Mouse (Mus musculus): Measurements from ENCODE around the gene BC051019. TPM values are rescaled to one million over a fixed set of nuclear protein-coding genes. Genes with fewer than 3 reads are reported as not detected.

The BC051019 gene
- polyA plus RNA-seq, 1 experiment from 2014 or later: 0.20 TPM

DNA sequence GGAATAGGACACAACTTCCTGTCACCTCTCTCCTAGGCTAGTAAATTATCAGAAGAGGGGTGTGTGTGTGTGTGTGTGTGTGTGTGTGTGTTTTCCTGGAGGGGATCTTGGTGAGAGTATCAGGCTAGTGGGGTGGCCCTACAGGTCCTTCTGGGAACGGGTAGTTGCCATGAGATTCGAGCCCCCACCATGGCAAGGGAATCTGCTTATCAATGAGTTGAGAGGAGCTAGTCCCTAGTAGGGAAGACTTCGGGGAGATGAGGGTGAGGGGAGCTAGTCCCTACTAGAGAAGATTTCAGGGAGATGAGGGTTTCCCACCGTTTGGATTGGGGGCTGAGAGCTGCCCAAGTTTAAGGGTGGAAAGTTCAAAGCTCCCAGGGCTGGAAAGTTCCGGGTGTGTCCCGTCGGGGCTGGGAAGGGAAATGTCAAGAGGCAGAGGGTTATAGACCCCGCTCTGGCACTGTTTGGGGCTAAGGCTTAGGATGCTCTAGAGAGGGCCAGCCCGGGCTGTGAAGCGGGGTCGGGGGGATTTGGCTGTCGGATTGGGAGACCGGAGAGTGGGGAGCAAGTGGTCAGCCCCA, 27.9 kb upstream of the BC051019 start:
- Histone ChIP-seq H3K9me3 (ENCODE audit: control insufficient read depth, low read length) (no peaks in the 10 kb centered on the region), H3K4me2 (ENCODE audit: low read depth, severe bottlenecking) (peak overlapping the region; percentile 96), H3K27ac (replicated peaks; ENCODE audit: low read depth, low read length) (no peak overlapping the region), H3K9ac (ENCODE audit: low read length) (peak overlapping the region; percentile 88), H3K4me3 (ENCODE audit: low read depth, low read length) (peak overlapping the region; percentile 84), H3K27me3 (ENCODE audit: control insufficient read depth, insufficient read depth, low read length) (no peaks in the 10 kb centered on the region), H3K36me3 (ENCODE audit: control insufficient read depth, insufficient read depth, low read length) (no peaks in the 10 kb centered on the region), H3K4me1 (ENCODE audit: control insufficient read depth, insufficient read depth, low read length) (0 out of 2 replicates have a peak, but pooled peaks cover 3% of the 10 kb centered on the region)
- no peak; the same call in 1 of the 2 replicates for ATAC-seq (ENCODE audit: insufficient number of reproducible peaks, low FRiP score, low TSS enrichment, low read depth)
- no peak for DNase-seq (ENCODE audit: low spot score)
- WGBS: 3% methylated on average over 13 of the region's 13 CpGs

DNA sequence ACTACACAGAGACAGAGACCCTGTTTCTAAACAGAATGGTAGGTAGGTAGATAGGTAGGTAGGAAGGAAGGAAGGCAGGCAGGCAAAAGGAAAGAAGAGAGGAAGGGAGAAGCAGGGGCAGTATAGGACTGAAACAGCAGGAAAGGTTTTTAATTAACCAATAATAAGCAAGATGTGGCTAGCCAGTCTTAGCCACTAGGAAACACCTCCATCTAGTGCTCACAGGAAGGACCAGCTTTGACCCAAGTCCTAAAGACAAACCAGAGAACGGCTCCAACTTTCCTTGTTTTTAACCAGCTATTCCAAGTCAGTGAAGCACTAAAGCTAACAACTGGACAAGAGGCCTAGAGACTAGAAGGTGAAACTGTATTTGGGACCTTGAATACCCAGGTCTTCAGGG, 24.1 kb upstream of the BC051019 start:
- Histone ChIP-seq H3K4me3 (ENCODE audit: low read depth, low read length) (no peak overlapping the region), H3K4me1 (ENCODE audit: control insufficient read depth, insufficient read depth, low read length) (0 out of 2 replicates have a peak, but pooled peaks cover 1% of the 10 kb centered on the region), H3K9ac (ENCODE audit: low read length) (no peak overlapping the region), H3K9me3 (ENCODE audit: control insufficient read depth, low read length) (no peaks in the 10 kb centered on the region), H3K27ac (replicated peaks; ENCODE audit: low read depth, low read length) (no peak overlapping the region), H3K4me2 (ENCODE audit: low read depth, severe bottlenecking) (no peak overlapping the region), H3K36me3 (ENCODE audit: control insufficient read depth, insufficient read depth, low read length) (no peaks in the 10 kb centered on the region; the same call in 1 of the 2 replicates), H3K27me3 (ENCODE audit: control insufficient read depth, insufficient read depth, low read length) (no peaks in the 10 kb centered on the region)
- no peak for DNase-seq (ENCODE audit: low spot score)
- ATAC-seq (ENCODE audit: insufficient number of reproducible peaks, low FRiP score, low TSS enrichment, low read depth): no peak
- 69% methylated on average over 1 of the region's 1 CpGs for WGBS

DNA sequence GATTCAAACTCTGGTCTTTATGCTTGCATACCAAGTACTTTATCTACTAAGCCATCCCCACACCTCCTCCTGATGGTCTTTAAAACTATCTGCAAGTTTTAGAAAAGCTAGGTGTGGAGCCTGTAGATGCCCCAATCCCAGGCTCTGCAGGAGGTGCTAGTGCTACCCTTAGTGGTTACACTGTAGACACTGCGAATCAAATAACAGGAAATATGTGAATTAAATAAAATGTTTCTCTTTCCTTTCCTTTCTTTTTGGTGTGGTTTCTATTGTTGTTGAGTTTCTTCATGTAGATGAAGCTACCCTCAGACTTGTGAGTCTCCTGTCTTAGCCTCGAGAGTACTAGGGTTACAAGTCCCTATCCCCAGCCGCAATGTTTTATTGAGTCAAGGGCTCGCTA, 18.1 kb upstream of the BC051019 start:
- Histone ChIP-seq H3K27ac (replicated peaks; ENCODE audit: low read depth, low read length) (no peak overlapping the region), H3K27me3 (ENCODE audit: control insufficient read depth, insufficient read depth, low read length) (no peaks in the 10 kb centered on the region), H3K9me3 (ENCODE audit: control insufficient read depth, low read length) (no peaks in the 10 kb centered on the region), H3K4me3 (ENCODE audit: low read depth, low read length) (no peak overlapping the region), H3K4me1 (ENCODE audit: control insufficient read depth, insufficient read depth, low read length) (no peaks in the 10 kb centered on the region), H3K36me3 (ENCODE audit: control insufficient read depth, insufficient read depth, low read length) (no peaks in the 10 kb centered on the region; the same call in 1 of the 2 replicates), H3K9ac (ENCODE audit: low read length) (no peak overlapping the region), H3K4me2 (ENCODE audit: low read depth, severe bottlenecking) (no peak overlapping the region)
- ATAC-seq (ENCODE audit: insufficient number of reproducible peaks, low FRiP score, low TSS enrichment, low read depth) (no peak), DNase-seq (ENCODE audit: low spot score) (no peak)
- WGBS: 88% methylated on average over 4 of the region's 4 CpGs

DNA sequence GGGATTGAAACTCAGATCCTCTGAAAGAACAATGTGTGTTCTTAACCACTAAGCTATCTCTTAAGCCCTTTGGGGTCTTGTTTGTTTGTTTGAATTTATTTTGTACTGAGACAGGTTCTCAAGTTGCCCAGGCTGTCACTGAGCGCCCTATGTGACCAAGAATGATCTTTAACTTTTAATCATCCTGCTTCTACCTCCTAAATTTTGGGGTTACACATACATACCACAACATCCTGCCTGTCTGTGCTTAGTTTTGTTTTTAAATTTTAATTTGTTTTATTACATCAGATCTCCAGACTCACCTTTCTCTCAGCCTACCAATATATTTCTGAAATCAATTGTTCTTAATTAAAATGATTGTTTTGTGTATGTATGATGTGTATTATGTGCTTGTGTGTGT, 17.4 kb upstream of the BC051019 start:
- no peak overlapping the region for H3K27ac ChIP-seq (replicated peaks; ENCODE audit: low read depth, low read length)
- no peak overlapping the region for H3K4me2 ChIP-seq (ENCODE audit: low read depth, severe bottlenecking)
- H3K36me3 ChIP-seq (ENCODE audit: control insufficient read depth, insufficient read depth, low read length): no peaks in the 10 kb centered on the region; the same call in 1 of the 2 replicates
- no peaks in the 10 kb centered on the region for H3K27me3 ChIP-seq (ENCODE audit: control insufficient read depth, insufficient read depth, low read length)
- ATAC-seq (ENCODE audit: insufficient number of reproducible peaks, low FRiP score, low TSS enrichment, low read depth): no peak
- H3K9me3 ChIP-seq (ENCODE audit: control insufficient read depth, low read length): no peaks in the 10 kb centered on the region
- H3K9ac ChIP-seq (ENCODE audit: low read length): no peak overlapping the region
- H3K4me3 ChIP-seq (ENCODE audit: low read depth, low read length): no peak overlapping the region
- no peak for DNase-seq (ENCODE audit: low spot score)
- WGBS: 93% methylated on average over 1 of the region's 1 CpGs
- no peaks in the 10 kb centered on the region for H3K4me1 ChIP-seq (ENCODE audit: control insufficient read depth, insufficient read depth, low read length)

DNA sequence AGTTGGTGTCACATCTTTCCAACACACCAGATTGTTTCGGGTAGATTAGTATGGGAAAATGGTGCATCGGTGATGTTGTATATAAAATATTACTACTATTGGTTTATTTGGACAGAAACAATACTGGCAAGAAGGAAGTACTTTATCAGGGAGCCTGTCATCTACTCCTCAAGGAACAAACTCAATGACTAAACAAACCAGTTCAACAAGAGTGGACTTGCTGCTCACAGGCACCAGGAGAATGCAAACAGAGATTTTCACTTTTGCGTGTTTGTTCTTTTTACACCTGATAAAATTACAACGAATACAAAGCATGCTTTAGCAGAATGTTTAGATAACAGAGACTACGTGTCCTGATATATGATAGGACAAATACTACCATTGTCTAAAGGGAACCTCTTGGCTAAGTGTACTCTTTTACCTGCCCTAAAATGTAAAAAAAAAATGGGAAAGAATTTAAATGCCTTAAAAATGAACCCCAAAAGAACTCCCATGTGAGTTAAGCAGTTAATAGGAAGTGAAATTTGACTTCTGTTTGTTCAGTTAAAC, 16.2 kb upstream of the BC051019 start:
- ATAC-seq (ENCODE audit: insufficient number of reproducible peaks, low FRiP score, low TSS enrichment, low read depth): no peak
- no peak for DNase-seq (ENCODE audit: low spot score)
- Histone ChIP-seq H3K4me3 (ENCODE audit: low read depth, low read length) (no peak overlapping the region), H3K9ac (ENCODE audit: low read length) (no peak overlapping the region), H3K36me3 (ENCODE audit: control insufficient read depth, insufficient read depth, low read length) (no peaks in the 10 kb centered on the region; the same call in 1 of the 2 replicates), H3K27me3 (ENCODE audit: control insufficient read depth, insufficient read depth, low read length) (no peaks in the 10 kb centered on the region), H3K9me3 (ENCODE audit: control insufficient read depth, low read length) (no peaks in the 10 kb centered on the region), H3K4me1 (ENCODE audit: control insufficient read depth, insufficient read depth, low read length) (no peaks in the 10 kb centered on the region), H3K27ac (replicated peaks; ENCODE audit: low read depth, low read length) (no peak overlapping the region), H3K4me2 (ENCODE audit: low read depth, severe bottlenecking) (no peak overlapping the region)
- WGBS: 88% methylated on average over 5 of the region's 5 CpGs

DNA sequence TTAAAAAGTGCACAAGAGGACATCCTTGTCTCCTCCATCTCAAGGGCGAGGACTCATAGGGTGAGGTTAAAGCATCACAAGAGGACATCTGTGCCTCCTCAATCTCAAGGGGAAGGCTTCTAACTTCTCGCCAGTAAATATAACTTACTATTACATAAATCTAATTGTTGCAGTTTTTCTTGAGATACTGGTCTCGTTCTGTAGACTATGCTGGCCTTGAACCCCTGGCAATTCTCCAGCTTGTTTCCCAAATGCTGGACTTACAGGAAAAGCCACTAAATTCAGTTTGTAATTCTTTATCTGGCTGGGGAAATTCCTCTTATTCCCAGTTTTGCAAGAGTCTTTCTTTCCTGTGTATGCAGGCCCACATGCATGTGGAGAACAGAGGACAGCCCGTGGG, 11.2 kb upstream of the BC051019 start:
- no peak overlapping the region for H3K4me3 ChIP-seq (ENCODE audit: low read depth, low read length)
- H3K9ac ChIP-seq (ENCODE audit: low read length): no peak overlapping the region
- H3K9me3 ChIP-seq (ENCODE audit: control insufficient read depth, low read length): no peaks in the 10 kb centered on the region
- DNase-seq (ENCODE audit: low spot score): no peak
- H3K36me3 ChIP-seq (ENCODE audit: control insufficient read depth, insufficient read depth, low read length): no peaks in the 10 kb centered on the region; the same call in 1 of the 2 replicates
- no peak overlapping the region for H3K27ac ChIP-seq (replicated peaks; ENCODE audit: low read depth, low read length)
- no peak overlapping the region for H3K4me2 ChIP-seq (ENCODE audit: low read depth, severe bottlenecking)
- WGBS: 91% methylated on average over 4 of the region's 4 CpGs
- ATAC-seq (ENCODE audit: insufficient number of reproducible peaks, low FRiP score, low TSS enrichment, low read depth): no peak
- no peaks in the 10 kb centered on the region for H3K27me3 ChIP-seq (ENCODE audit: control insufficient read depth, insufficient read depth, low read length)
- H3K4me1 ChIP-seq (ENCODE audit: control insufficient read depth, insufficient read depth, low read length): no peaks in the 10 kb centered on the region

DNA sequence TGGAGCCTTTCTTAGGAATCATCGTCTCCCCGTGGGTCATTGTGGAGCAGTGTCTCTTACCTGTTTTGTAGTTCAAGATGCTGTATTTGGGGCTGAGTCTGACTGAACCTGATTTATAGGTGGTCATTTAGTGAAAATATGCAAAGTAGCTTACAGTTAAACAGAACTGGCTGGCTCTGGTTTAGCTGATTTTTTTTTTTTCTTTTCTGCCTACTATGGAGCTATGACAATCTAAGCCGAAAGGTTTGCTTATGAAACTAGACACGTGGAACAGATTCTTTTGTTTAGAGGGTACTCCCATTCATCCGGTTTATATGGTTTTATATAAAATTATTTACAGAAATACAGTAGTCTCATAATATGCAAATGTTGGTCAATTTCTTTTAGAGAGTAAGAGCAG, 8.0 kb upstream of the BC051019 start, which contains the start of gene Ascl3:
Gene Ascl3, minus strand, starts transcription at position 101 of the 400 bp plus-strand sequence.
- ATAC-seq (ENCODE audit: insufficient number of reproducible peaks, low FRiP score, low TSS enrichment, low read depth) (no peak), DNase-seq (ENCODE audit: low spot score) (no peak)
- Histone ChIP-seq H3K9me3 (ENCODE audit: control insufficient read depth, low read length) (no peaks in the 10 kb centered on the region), H3K4me3 (ENCODE audit: low read depth, low read length) (no peak within 1 kb of the TSS), H3K4me2 (ENCODE audit: low read depth, severe bottlenecking) (no peak within 1 kb of the TSS), H3K27ac (replicated peaks; ENCODE audit: low read depth, low read length) (no peak within 1 kb of the TSS), H3K4me1 (ENCODE audit: control insufficient read depth, insufficient read depth, low read length) (no peaks in the 10 kb centered on the region), H3K27me3 (ENCODE audit: control insufficient read depth, insufficient read depth, low read length) (no peaks in the 10 kb centered on the region), H3K36me3 (ENCODE audit: control insufficient read depth, insufficient read depth, low read length) (no peaks in the 10 kb centered on the region; the same call in 1 of the 2 replicates), H3K9ac (ENCODE audit: low read length) (no peak within 1 kb of the TSS)
- WGBS: 89% methylated on average over 5 of the region's 5 CpGs

DNA sequence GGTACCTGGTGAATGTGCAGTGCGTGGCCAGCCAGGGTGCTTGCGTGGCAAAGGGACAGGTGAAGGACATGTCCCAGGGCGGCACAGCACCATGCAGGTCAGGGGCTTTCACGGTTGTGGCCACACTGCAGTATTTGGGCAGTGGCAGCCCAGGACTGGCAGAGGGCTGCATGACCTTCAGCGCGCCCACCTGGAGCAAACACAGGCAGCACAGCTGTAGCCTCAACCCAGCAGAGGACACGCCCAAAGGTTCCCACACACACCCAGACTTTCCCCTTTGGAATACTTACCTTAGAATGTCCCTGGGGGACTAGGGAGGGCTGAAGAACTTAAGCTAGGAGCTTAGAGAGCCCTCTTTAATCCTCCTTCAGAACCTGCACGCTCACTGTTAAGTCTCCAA, 536 bp downstream of the BC051019 start:
- H3K4me1 ChIP-seq (ENCODE audit: control insufficient read depth, insufficient read depth, low read length): no peaks in the 10 kb centered on the region
- no peak for DNase-seq (ENCODE audit: low spot score)
- no peaks in the 10 kb centered on the region for H3K9me3 ChIP-seq (ENCODE audit: control insufficient read depth, low read length)
- H3K4me2 ChIP-seq (ENCODE audit: low read depth, severe bottlenecking): no peak overlapping the region
- H3K36me3 ChIP-seq (ENCODE audit: control insufficient read depth, insufficient read depth, low read length): no peaks in the 10 kb centered on the region
- 92% methylated on average over 8 of the region's 8 CpGs for WGBS
- no peak for ATAC-seq (ENCODE audit: insufficient number of reproducible peaks, low FRiP score, low TSS enrichment, low read depth)
- H3K9ac ChIP-seq (ENCODE audit: low read length): no peak overlapping the region
- no peak overlapping the region for H3K27ac ChIP-seq (replicated peaks; ENCODE audit: low read depth, low read length)
- H3K27me3 ChIP-seq (ENCODE audit: control insufficient read depth, insufficient read depth, low read length): no peaks in the 10 kb centered on the region
- no peak overlapping the region for H3K4me3 ChIP-seq (ENCODE audit: low read depth, low read length)

All from limb, embryonic 11.5 days (tissue).